ENCODE assay signal across 22 mouse cellular contexts in genomic region chr11:50699971-50700370, GRCm38 (mm10).
DNase-seq lines count a peak whose midpoint lies in the region; ATAC-seq and TF ChIP-seq lines count a peak whose summit lies in the region.
"Had no signal": no experiment of that assay in that cellular context is flagged by ENCODE, and none has a peak within 500 bp of the region (broad histone marks: within the 10 kb centered on the region; RNA-seq: fewer than 3 reads in every experiment).

No protein-coding gene starts in this region.

- no peak overlapping the region for H3K4me2 ChIP-seq in forebrain, embryonic 11.5 days (ENCODE audit: low read depth, low read length, severe bottlenecking)
- no peak overlapping the region for H3K4me2 ChIP-seq in forebrain, embryonic 16.5 days (ENCODE audit: low read length)
- no peak overlapping the region for H3K4me2 ChIP-seq in lung, embryonic 14.5 days
- H3K4me2 ChIP-seq in myocyte (ENCODE audit: low read depth): no peak overlapping the region
- H3K4me2 ChIP-seq: embryonic facial prominence, embryonic 12.5 days; forebrain, embryonic 12.5 days had no signal

- 95% methylated on average over 12 of the region's 12 CpGs for WGBS in forebrain, embryonic 11.5 days
- 92% methylated on average over 12 of the region's 12 CpGs for WGBS in forebrain, embryonic 16.5 days
- 74% methylated on average over 12 of the region's 12 CpGs for WGBS in lung, embryonic 14.5 days

- no peak overlapping the region for H3K9ac ChIP-seq in forebrain, embryonic 11.5 days (ENCODE audit: low read length)
- H3K9ac ChIP-seq in forebrain, embryonic 16.5 days (replicated peaks; ENCODE audit: low read depth, low read length): no peak overlapping the region
- H3K9ac ChIP-seq in lung, embryonic 14.5 days: no peak overlapping the region
- H3K9ac ChIP-seq: embryonic facial prominence, embryonic 12.5 days; forebrain, embryonic 12.5 days; forebrain, postnatal 0 days had no signal

- no peaks in the 10 kb centered on the region for H3K79me2 ChIP-seq in myocyte (ENCODE audit: control insufficient read depth, insufficient read depth)

- no peak overlapping the region for H3K4me3 ChIP-seq in forebrain, embryonic 11.5 days (ENCODE audit: low read depth, low read length)
- no peak overlapping the region for H3K4me3 ChIP-seq in forebrain, embryonic 16.5 days (replicated peaks; ENCODE audit: low read length)
- no peak overlapping the region for H3K4me3 ChIP-seq in lung, embryonic 14.5 days (ENCODE audit: low read depth, low read length)
- H3K4me3 ChIP-seq in myocyte: no peak overlapping the region
- H3K4me3 ChIP-seq: embryonic facial prominence, embryonic 10.5 days; embryonic facial prominence, embryonic 12.5 days; forebrain, embryonic 12.5 days had no signal

- no peaks in the 10 kb centered on the region for H3K4me1 ChIP-seq in forebrain, embryonic 11.5 days (replicated peaks; ENCODE audit: control insufficient read depth, insufficient read depth, low read length)
- no peaks in the 10 kb centered on the region for H3K4me1 ChIP-seq in forebrain, embryonic 16.5 days (replicated peaks; ENCODE audit: control insufficient read depth, insufficient read depth, low read length)
- no peaks in the 10 kb centered on the region for H3K4me1 ChIP-seq in lung, embryonic 14.5 days (ENCODE audit: insufficient read depth)
- H3K4me1 ChIP-seq: forebrain, embryonic 12.5 days had no signal

- TF ChIP-seq POLR2A in myocyte (IDR thresholded peaks at IDR 0.05; ENCODE audit: insufficient read length, low read depth): no peak

- TF ChIP-seq CTCF in lung, embryonic 14.5 days (IDR thresholded peaks at IDR 0.05; ENCODE audit: low read depth): no peak

- ATAC-seq in forebrain, embryonic 11.5 days (replicated peaks; ENCODE audit: low FRiP score): no peak
- ATAC-seq in forebrain, embryonic 16.5 days: no peak
- no peak for ATAC-seq in lung, embryonic 14.5 days (ENCODE audit: insufficient read depth)
- ATAC-seq: activated CD4-positive, CD25-positive, alpha-beta regulatory T cell, adult 4 months; forebrain, embryonic 14.5 days; forebrain, postnatal 0 days; Patski had no signal

- H3K36me3 ChIP-seq in forebrain, embryonic 11.5 days (ENCODE audit: control insufficient read depth, insufficient read depth, low read length): no peaks in the 10 kb centered on the region
- no peaks in the 10 kb centered on the region for H3K36me3 ChIP-seq in forebrain, embryonic 16.5 days (ENCODE audit: control insufficient read depth, insufficient read depth)
- no peaks in the 10 kb centered on the region for H3K36me3 ChIP-seq in lung, embryonic 14.5 days (ENCODE audit: insufficient read depth)
- H3K36me3 ChIP-seq in myocyte (ENCODE audit: control insufficient read depth, insufficient read depth): no peaks in the 10 kb centered on the region
- H3K36me3 ChIP-seq: embryonic facial prominence, embryonic 10.5 days; embryonic facial prominence, embryonic 12.5 days; forebrain, embryonic 12.5 days had no signal

- peak; percentile 15 for DNase-seq in forebrain, embryonic 11.5 days (ENCODE audit: low spot score)
- peak; percentile 51 for DNase-seq in lung, embryonic 14.5 days
- no peak for DNase-seq in lung, postnatal 10 days
- no peak for DNase-seq in testis, postnatal 10 days (ENCODE audit: low spot score)
- DNase-seq: adrenal gland, adult 8-10 months; adrenal gland, postnatal 14 days; adrenal gland, postnatal 36 days; B cell, adult 2 months; cerebellum, adult 11-12 months; cerebellum, adult 2 months; cerebellum, adult 9-10 months; cerebellum, postnatal 10 days; cerebellum, postnatal 25 days; forebrain, postnatal 0 days had no signal

- no peaks in the 10 kb centered on the region for H3K9me3 ChIP-seq in forebrain, embryonic 11.5 days (ENCODE audit: control insufficient read depth, low read length)
- H3K9me3 ChIP-seq in forebrain, embryonic 16.5 days (ENCODE audit: control insufficient read depth, low read length): no peaks in the 10 kb centered on the region
- H3K9me3 ChIP-seq in lung, embryonic 14.5 days (ENCODE audit: low read depth, low read length): no peaks in the 10 kb centered on the region
- H3K9me3 ChIP-seq: embryonic facial prominence, embryonic 10.5 days; embryonic facial prominence, embryonic 12.5 days; forebrain, embryonic 12.5 days had no signal

- no peak overlapping the region for H3K27ac ChIP-seq in forebrain, embryonic 11.5 days (ENCODE audit: low read depth, low read length)
- H3K27ac ChIP-seq in forebrain, embryonic 16.5 days (ENCODE audit: low read length): no peak overlapping the region
- H3K27ac ChIP-seq in lung, embryonic 14.5 days (ENCODE audit: low read depth): no peak overlapping the region
- H3K27ac ChIP-seq: embryonic facial prominence, embryonic 10.5 days; embryonic facial prominence, embryonic 12.5 days; forebrain, embryonic 12.5 days had no signal

- no peak overlapping the region for H3ac ChIP-seq in myocyte (ENCODE audit: control insufficient read depth, insufficient read length)

- no peaks in the 10 kb centered on the region for H3K27me3 ChIP-seq in forebrain, embryonic 11.5 days (ENCODE audit: control insufficient read depth, insufficient read depth, low read length)
- no peaks in the 10 kb centered on the region for H3K27me3 ChIP-seq in forebrain, embryonic 16.5 days (replicated peaks; ENCODE audit: control insufficient read depth, insufficient read depth, low read length)
- no peaks in the 10 kb centered on the region for H3K27me3 ChIP-seq in lung, embryonic 14.5 days (ENCODE audit: insufficient read depth, low read length)
- H3K27me3 ChIP-seq in myocyte (ENCODE audit: control insufficient read depth, insufficient read depth, insufficient read length): no peaks in the 10 kb centered on the region
- H3K27me3 ChIP-seq: embryonic facial prominence, embryonic 12.5 days; forebrain, embryonic 12.5 days; Patski had no signal

TF ChIP-seq in myocyte, 11 proteins besides CTCF, POLR2A, EP300 and RAD21:
- TF ChIP-seq MAX (IDR thresholded peaks at IDR 0.05; ENCODE audit: low read depth): no peak
- no peak for TF ChIP-seq TCF12 (IDR thresholded peaks at IDR 0.05; ENCODE audit: insufficient read depth, poor library complexity, severe bottlenecking)
- TF ChIP-seq USF1 (IDR thresholded peaks at IDR 0.05; ENCODE audit: low read depth): peak; percentile 12
- TF ChIP-seq E2F4 (IDR thresholded peaks at IDR 0.05; ENCODE audit: insufficient read depth): no peak
- no peak for TF ChIP-seq SRF (IDR thresholded peaks at IDR 0.05; ENCODE audit: control insufficient read depth, insufficient read length, low read depth)
- TF ChIP-seq REST (IDR thresholded peaks at IDR 0.05; ENCODE audit: insufficient read depth, insufficient read length): no peak
- no peak for TF ChIP-seq TCF3 (IDR thresholded peaks at IDR 0.05; ENCODE audit: insufficient read length, low read depth)
- TF ChIP-seq MYOG (IDR thresholded peaks at IDR 0.05; ENCODE audit: control insufficient read depth in 1 of 3, insufficient read depth in 1 of 3, insufficient read length in 2 of 3, low read depth in 2 of 3): no peak

Comparison
In these comparisons a context has a peak if more than half of its experiments do, and no peak if none do; other contexts are left out.
1. DNase-seq: peak in forebrain, embryonic 11.5 days (single experiment) and lung, embryonic 14.5 days (single experiment); none in lung, postnatal 10 days (single experiment) and testis, postnatal 10 days (single experiment).